ENCODE assay signal across 40 mouse cellular contexts in the genomic region with DNA sequence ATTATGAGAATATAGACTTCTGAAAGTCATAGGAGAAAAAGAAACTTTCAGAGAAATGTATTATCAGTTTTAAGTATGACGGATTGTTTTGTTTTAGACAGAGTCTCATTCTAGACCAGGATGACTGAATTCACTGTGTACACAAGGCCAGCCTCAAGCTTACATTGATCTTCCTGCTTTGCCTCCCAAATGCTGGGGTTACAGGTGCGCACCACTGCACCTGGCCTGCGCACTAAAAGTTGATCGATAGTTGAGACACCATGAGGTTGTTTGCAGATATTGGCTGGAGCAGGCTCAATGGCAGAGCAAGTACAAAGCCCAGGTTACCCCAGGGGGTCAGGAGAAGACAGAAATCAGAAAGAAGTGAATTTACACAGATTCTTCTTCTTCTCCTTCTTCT. TPM values are rescaled to one million over a fixed set of nuclear protein-coding genes. Genes with fewer than 3 reads are reported as not detected.
"Had no signal": no experiment of that assay in that cellular context is flagged by ENCODE, and none has a peak within 500 bp of the region (broad histone marks: within the 10 kb centered on the region; RNA-seq: fewer than 3 reads in every experiment).

No protein-coding gene starts in this region.

- H3K36me3 ChIP-seq: heart, embryonic 10.5 days; heart, embryonic 12.5 days; heart, embryonic 13.5 days; heart, embryonic 15.5 days; hindbrain, embryonic 10.5 days; hindbrain, embryonic 12.5 days; hindbrain, embryonic 13.5 days; hindbrain, embryonic 15.5 days; intestine, embryonic 15.5 days; kidney, embryonic 15.5 days had no signal

- H3K27ac ChIP-seq: heart, embryonic 10.5 days; heart, embryonic 13.5 days; heart, embryonic 15.5 days; hindbrain, embryonic 10.5 days; hindbrain, embryonic 12.5 days; hindbrain, embryonic 13.5 days; hindbrain, embryonic 14.5 days; hindbrain, embryonic 15.5 days; hindbrain, postnatal 0 days; intestine, embryonic 15.5 days; kidney, embryonic 15.5 days; kidney, postnatal 0 days; layer of hippocampus, adult 2 months had no signal

- ATAC-seq: hindbrain, embryonic 16.5 days; hindbrain, postnatal 0 days; inflammation-experienced regulatory T-cells, adult 6 months; intestine, embryonic 15.5 days; intestine, embryonic 16.5 days; intestine, postnatal 0 days had no signal

- H3K4me3 ChIP-seq: heart, embryonic 10.5 days; heart, embryonic 12.5 days; heart, embryonic 13.5 days; heart, embryonic 15.5 days; hindbrain, embryonic 10.5 days; hindbrain, embryonic 12.5 days; hindbrain, embryonic 13.5 days; hindbrain, embryonic 15.5 days; intestine, embryonic 15.5 days; kidney, embryonic 15.5 days; layer of hippocampus, adult 2 months had no signal

- H3K4me2 ChIP-seq: heart, embryonic 11.5 days; heart, embryonic 12.5 days; heart, embryonic 13.5 days; heart, embryonic 15.5 days; hindbrain, embryonic 12.5 days; hindbrain, embryonic 13.5 days; hindbrain, embryonic 14.5 days; hindbrain, embryonic 15.5 days; intestine, embryonic 15.5 days; kidney, embryonic 15.5 days had no signal

- H3K27me3 ChIP-seq: heart, embryonic 12.5 days; heart, embryonic 13.5 days; heart, embryonic 15.5 days; hindbrain, embryonic 12.5 days; hindbrain, embryonic 13.5 days; hindbrain, embryonic 15.5 days; intestine, embryonic 15.5 days; kidney, embryonic 15.5 days had no signal

- H3K4me1 ChIP-seq: heart, embryonic 10.5 days; heart, embryonic 12.5 days; heart, embryonic 13.5 days; heart, embryonic 15.5 days; hindbrain, embryonic 10.5 days; hindbrain, embryonic 12.5 days; hindbrain, embryonic 13.5 days; hindbrain, embryonic 15.5 days; kidney, embryonic 15.5 days had no signal

- H3K9me3 ChIP-seq: heart, embryonic 10.5 days; heart, embryonic 12.5 days; heart, embryonic 13.5 days; heart, embryonic 15.5 days; hindbrain, embryonic 10.5 days; hindbrain, embryonic 12.5 days; hindbrain, embryonic 13.5 days; hindbrain, embryonic 15.5 days; intestine, embryonic 15.5 days; kidney, embryonic 15.5 days had no signal

- H3K9ac ChIP-seq: heart, embryonic 12.5 days; heart, embryonic 13.5 days; heart, embryonic 15.5 days; hindbrain, embryonic 12.5 days; hindbrain, embryonic 13.5 days; hindbrain, embryonic 14.5 days; hindbrain, embryonic 15.5 days; intestine, embryonic 15.5 days; kidney, embryonic 15.5 days had no signal

- DNase-seq: heart, postnatal 10 days; heart, postnatal 14 days; heart, postnatal 36 days; heart, postnatal 4 days; kidney, adult 11 months; kidney, adult 18-20 months; kidney, adult 2 months; kidney, adult 8-10 months; kidney, adult 9 months; kidney, postnatal 10 days; kidney, postnatal 14 days; kidney, postnatal 25 days; kidney, postnatal 36 days; kidney, postnatal 4 days; layer of hippocampus, adult 9-11 months; layer of hippocampus, postnatal 36 days had no signal

RNA-seq across cellular contexts. Expression of a gene that starts 55.1 kb away (rescaled TPM):
- total RNA-seq: heart, postnatal 10 days; hematopoietic stem cell, adult 5-6 weeks had no signal
- polyA plus RNA-seq: heart, embryonic 12.5 days; heart, embryonic 13.5 days; heart, embryonic 14.5 days; heart, embryonic 15.5 days; heart, embryonic 16.5 days; hindbrain, embryonic 10.5 days; hindbrain, embryonic 12.5 days; hindbrain, embryonic 13.5 days; hindbrain, embryonic 15.5 days; hindbrain, embryonic 16.5 days; hindbrain, postnatal 0 days; inflammation-experienced regulatory T-cells, adult 6 months; intestine, embryonic 15.5 days; intestine, embryonic 16.5 days; intestine, postnatal 0 days; kidney, embryonic 14.5 days; kidney, embryonic 15.5 days; kidney, postnatal 0 days; large intestine, adult 2 months had no signal
